Mouse (Mus musculus): ENCODE data around the gene Card6.
A peak's percentile ranks its signal among the peaks of the same experiment; 100 is the strongest.

The Card6 gene

GRCm38 (mm10) chr15:5107686-5108654 is at the start of gene Card6:
Gene Card6, minus strand, starts transcription at chr15:5108539.
- DNase-seq (ENCODE audit: low spot score in 2 of 2) = no peak

- DNase-seq (ENCODE audit: low spot score in 2 of 2) = no peak
Observed at GRCm38 (mm10) chr15:5157386-5157785, 49.0 kb upstream of the Card6 start.

- no peak for DNase-seq (ENCODE audit: low spot score in 2 of 2)
Observed at GRCm38 (mm10) chr15:5156355-5156754, 48.0 kb upstream of the Card6 start.

GRCm38 (mm10) chr15:5155093-5155492 is 46.8 kb upstream of the Card6 start:
- DNase-seq (ENCODE audit: low spot score in 2 of 2) = no peak

- no peak for DNase-seq (ENCODE audit: low spot score in 2 of 2)
Observed at GRCm38 (mm10) chr15:5154621-5155020, 46.3 kb upstream of the Card6 start.

- no peak for DNase-seq (ENCODE audit: low spot score in 2 of 2)
Observed at GRCm38 (mm10) chr15:5152171-5152570, 43.8 kb upstream of the Card6 start.

GRCm38 (mm10) chr15:5149187-5149586 is 40.8 kb upstream of the Card6 start:
- DNase-seq (ENCODE audit: low spot score in 2 of 2) = no peak

GRCm38 (mm10) chr15:5145196-5145945 is 37.0 kb upstream of the Card6 start:
- no peak for DNase-seq (ENCODE audit: low spot score in 2 of 2)

- peak; percentile 49 to 80 for DNase-seq (ENCODE audit: low spot score in 2 of 2)
Observed at GRCm38 (mm10) chr15:5144021-5144778, 35.9 kb upstream of the Card6 start.

GRCm38 (mm10) chr15:5143361-5144020 is 35.2 kb upstream of the Card6 start, which contains the start of gene Prkaa1:
Gene Prkaa1, plus strand, starts transcription at chr15:5143861.
- DNase-seq (ENCODE audit: low spot score in 2 of 2) = peak; percentile 60 to 72

- DNase-seq (ENCODE audit: low spot score in 2 of 2) = no peak
Observed at GRCm38 (mm10) chr15:5142714-5143113, 34.4 kb upstream of the Card6 start.

- DNase-seq (ENCODE audit: low spot score in 2 of 2) = no peak
Observed at GRCm38 (mm10) chr15:5142047-5142446, 33.7 kb upstream of the Card6 start.

- no peak for DNase-seq (ENCODE audit: low spot score in 2 of 2)
Observed at GRCm38 (mm10) chr15:5140357-5140756, 32.0 kb upstream of the Card6 start.

GRCm38 (mm10) chr15:5139863-5140262 is 31.5 kb upstream of the Card6 start:
- no peak for DNase-seq (ENCODE audit: low spot score in 2 of 2)

GRCm38 (mm10) chr15:5139366-5139765 is 31.0 kb upstream of the Card6 start:
- DNase-seq (ENCODE audit: low spot score in 2 of 2) = no peak

- no peak for DNase-seq (ENCODE audit: low spot score in 2 of 2)
Observed at GRCm38 (mm10) chr15:5138021-5138856, 29.9 kb upstream of the Card6 start.

GRCm38 (mm10) chr15:5134945-5135483 is 26.7 kb upstream of the Card6 start:
- DNase-seq (ENCODE audit: low spot score in 2 of 2) = no peak

GRCm38 (mm10) chr15:5134179-5134578 is 25.8 kb upstream of the Card6 start:
- no peak for DNase-seq (ENCODE audit: low spot score in 2 of 2)

- no peak for DNase-seq (ENCODE audit: low spot score in 2 of 2)
Observed at GRCm38 (mm10) chr15:5133301-5133700, 25.0 kb upstream of the Card6 start.
